Mouse (Mus musculus) induced T-regulatory cell, adult 2 months (primary cell): ENCODE results near the gene Gm35315.
A peak's percentile ranks its signal among the peaks of the same experiment; 100 is the strongest.
"Not testable (repeated sequence)": the region's sequence is repeated elsewhere in the genome, so short reads cannot be mapped to it uniquely, and the experiment has no call there.

ENCODE experiments used
- DNase-seq: peaks from one replicate; pipeline ENCODE4 v3.0.0-alpha.2; 2012; ENCODE audit warnings: low read depth

Gm35315 gene

DNA sequence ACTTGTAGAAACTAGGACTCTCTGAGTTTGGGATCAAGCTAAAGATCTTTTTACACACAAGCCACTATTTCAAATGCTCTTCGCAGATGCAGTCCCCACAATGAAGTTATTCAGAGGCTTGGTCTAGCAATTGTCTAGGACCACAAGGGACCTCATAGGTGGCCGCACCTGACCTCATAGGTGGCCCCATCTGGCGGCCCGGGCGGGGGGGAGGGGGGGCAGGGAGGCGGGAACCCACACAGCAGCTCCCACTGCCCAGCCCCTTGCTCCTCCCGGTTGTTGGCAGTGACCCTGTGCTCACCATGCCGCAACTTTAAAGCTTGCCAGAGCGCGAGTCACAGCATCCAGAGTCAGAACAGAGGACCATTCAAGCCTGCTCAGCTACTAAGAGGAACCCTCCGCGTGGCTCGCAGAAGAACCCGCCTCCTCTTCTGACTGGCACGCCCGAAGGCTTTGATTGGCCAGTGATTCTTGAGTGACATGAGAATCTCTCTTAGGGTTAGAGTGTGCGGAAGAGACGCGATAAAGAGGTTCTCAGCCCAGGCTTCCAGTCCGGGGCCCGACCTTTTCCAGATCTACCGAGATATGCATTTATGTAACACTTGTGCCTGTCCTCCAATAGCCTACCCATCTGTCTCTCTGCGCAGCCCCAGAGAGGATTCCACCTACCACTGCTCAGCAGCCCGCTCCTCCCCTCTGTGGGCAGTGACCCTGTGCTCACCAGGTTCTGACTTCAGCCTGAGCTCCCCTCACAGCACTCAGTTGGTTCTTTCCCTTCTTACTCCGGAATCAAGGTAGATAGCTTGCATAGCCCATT lies at the start of gene Gm35315:
Gm35315 (minus strand) TSS at position 391 of the 817 bp plus-strand sequence.
- DNase-seq = peak; percentile 94

DNA sequence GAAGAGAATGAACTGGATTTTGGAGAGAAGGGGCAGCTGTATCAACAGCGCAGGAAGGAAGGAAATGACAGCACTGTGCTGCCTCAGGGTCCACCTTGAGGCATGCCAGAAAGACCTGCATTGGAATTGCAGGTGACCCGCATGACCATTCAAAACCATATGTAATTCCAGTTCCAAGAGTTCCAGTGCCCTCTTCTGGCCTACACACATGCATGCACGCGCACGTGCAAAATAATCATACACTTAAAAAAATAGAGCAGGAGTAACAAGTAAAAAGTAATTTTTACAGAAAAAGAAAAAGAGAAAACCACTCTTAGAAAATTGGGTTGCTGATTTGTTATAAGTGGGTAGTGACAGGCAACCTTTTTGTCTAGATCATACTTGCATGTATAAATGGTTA lies 48.8 kb upstream of the Gm35315 start:
- peak; percentile 32 for DNase-seq

DNA sequence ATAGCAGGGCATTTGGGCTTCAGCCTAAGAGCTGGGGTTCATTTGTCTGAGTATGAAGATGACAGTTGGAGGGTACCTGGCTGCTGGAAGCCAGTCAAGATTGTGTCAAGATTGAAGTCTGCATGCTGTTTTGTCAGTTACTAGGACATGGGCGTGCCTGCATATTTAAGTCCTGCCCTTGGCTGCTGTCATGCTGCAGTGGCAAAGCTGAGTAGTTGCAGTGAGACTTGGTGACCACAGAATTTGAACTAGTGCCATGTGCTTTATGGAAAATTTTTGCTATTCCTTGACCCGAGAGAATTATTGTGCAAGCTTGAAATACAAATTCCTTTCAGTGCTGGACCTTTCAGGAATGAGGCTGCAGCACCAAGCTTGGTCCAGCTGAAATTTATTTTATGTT lies 48.1 kb upstream of the Gm35315 start:
- DNase-seq = no peak

DNA sequence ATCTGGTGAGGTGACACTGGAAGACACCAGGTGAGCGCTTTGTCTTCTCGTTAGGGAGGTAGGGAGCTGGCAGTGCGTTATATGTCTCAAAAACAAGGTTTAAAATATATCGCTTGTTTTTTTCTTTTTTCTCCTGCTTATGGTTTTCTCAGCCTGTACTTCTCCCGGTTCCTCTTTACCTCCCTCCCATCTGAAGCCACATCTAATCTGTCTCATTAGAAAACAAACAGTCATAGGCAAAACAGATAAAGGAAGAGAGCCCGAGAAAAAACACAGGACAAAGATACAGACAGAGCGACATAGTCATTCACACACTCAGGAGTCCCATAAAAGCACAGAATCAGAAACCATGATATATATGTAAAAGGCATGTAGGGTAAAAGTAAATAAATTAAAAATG lies 46.2 kb upstream of the Gm35315 start:
- no peak for DNase-seq

DNA sequence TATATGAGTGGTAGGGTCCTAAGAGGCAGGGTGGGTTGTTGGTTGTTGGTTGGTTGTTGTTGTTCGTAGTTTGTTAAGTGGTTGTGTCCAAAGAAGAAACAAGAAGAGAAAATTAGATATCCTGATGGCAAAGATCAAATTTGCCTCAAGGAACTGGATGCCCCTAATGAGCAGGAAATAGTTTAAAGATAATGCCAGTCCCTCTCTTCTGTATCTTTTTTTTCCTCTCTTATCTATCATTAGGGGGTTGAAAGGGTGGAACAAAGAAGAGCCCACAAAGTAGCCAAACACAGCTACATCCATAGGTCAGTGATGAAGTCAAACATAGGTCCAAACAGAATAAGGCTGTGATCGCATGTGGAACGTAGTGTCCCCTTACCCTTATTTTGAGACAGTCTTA lies 45.1 kb upstream of the Gm35315 start:
- no peak for DNase-seq

DNA sequence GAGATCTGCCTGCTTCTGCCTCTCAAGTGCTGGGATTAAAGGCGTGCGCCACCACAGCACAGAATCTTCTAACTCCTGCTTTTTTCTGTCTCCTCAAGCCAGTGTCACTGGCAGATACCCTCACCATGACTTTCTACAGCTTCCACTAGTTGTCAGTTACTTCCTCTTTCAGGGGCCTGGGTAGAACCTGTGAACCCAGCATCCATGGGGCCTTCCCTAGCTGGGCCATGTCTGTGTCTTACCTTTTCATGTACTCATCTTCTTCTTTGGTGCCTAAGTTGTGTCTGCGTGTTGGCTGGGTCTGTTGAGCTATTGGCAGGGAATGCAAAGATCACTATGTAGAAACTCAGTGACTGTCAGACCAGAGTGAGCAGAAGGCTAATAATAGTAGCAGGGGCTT lies 43.6 kb upstream of the Gm35315 start:
- DNase-seq = no peak

DNA sequence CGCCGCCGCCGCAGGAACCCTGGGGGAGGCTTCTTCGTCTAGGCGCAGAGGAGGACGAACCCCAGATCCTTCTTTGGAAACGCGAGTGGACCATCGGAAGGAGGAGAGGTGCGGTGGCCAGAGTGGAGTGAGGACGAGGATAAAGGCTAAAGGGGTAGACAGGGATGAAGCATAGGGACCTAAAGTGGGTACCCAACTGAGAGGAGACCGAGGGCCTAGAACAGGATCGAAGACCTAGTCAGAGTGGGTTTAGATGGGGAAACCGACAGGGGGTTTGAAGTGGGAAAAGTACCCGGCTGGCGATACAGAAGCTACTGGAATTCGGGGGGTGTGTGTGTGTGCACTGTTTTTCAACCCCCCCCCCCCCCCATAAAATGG lies 41.9 kb upstream of the Gm35315 start:
- DNase-seq = no peak

DNA sequence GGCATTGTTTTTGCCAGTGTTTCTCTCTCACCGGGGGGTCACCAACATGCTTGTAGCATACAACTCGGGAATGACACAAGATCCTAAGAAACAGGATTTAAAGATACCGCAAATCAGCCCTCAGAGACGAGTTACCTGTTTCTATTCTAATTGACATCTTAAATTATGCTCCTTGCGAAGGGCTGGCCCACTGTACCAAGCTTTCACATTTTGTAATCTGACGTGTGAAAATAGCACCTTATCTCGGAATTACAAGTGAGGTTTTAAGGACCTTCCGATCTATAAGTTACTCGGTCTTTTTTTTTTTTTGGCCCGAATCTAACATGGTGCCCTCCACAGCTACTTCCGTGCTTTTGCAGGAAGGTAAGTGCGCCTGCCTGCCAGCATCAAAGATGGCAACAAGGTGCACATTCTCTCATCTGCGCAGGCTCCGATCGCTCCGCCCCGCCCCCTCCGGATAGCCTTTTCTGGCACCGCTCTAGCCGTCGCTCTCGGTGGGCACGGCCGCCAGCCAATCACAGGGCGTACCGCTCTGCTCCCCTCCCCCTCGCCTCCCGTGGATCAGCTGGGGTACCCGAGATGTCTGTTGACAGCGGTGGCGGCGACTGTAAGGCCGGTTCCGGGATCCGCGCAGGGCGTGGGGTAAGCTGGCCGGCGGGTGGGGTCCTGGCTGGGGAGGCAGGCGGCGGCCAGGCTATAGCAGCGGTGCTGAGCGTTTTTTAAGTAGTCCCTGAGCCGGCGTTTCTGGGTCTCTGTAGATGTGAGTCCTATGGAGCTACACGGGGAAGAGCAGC lies 41.3 kb upstream of the Gm35315 start, which contains the start of gene Chfr:
Chfr (plus strand) TSS at position 550 of the 794 bp plus-strand sequence.
- peak; percentile 99 for DNase-seq

DNA sequence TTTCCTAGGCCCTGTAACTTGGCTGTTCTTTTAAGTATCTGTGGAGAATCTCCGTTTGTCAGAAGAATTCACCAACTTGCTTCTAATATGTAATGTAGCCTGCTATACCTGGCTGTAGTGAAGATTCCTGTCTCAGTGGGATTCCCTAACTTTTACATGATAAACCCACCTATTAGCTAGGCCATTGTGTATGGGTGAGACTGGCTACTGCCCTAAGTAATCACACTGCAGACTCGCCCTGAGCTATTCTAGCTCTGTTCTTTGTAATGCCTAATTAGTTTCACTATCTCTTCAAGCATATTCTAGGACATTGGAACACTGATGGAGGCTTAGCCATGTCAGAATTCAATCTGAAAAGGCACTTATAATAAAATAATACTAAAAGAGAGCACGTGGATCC lies 28.2 kb upstream of the Gm35315 start:
- DNase-seq = not testable (repeated sequence)

DNA sequence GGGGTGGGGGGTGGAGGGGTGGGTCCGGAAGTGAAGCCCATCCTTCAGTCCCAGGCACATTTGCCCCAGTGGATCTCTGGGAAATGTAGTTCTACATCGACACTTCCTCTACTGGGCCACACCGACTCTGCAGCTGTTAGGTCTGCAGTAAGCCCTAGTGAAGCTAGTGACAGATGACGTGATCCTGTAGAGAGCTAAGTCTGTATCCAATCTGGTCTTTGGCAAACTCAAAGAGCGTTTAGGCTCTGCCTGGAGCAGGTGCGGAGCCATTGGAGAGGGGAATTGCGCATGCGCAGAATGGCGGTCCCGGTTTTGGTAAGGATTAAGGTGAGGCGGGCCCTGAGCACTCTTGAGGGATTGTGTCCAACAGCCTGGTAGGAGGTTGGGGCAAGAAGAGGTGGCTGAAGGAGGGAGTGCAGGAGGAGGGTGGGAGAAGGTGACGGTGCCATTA lies 15.8 kb upstream of the Gm35315 start, which contains the start of gene Zfp605:
Zfp605 (plus strand) TSS at position 102 of the 451 bp plus-strand sequence.
- peak; percentile 91 for DNase-seq

DNA sequence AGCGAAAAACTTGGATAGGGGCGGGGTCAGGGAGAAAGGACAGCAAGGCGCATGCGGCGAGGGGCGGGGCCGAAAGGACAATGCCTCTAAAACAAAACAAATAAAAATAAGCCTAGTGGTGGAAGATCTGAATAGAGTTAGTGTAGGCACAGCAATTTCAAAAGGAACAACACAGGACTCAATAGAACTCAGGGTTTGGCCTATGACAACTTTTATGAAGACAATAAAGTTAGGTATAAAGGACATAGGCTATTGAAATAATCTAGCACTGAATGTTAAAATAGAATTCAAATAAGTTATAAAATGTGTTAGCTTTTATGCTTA lies 14.0 kb upstream of the Gm35315 start:
- no peak for DNase-seq

DNA sequence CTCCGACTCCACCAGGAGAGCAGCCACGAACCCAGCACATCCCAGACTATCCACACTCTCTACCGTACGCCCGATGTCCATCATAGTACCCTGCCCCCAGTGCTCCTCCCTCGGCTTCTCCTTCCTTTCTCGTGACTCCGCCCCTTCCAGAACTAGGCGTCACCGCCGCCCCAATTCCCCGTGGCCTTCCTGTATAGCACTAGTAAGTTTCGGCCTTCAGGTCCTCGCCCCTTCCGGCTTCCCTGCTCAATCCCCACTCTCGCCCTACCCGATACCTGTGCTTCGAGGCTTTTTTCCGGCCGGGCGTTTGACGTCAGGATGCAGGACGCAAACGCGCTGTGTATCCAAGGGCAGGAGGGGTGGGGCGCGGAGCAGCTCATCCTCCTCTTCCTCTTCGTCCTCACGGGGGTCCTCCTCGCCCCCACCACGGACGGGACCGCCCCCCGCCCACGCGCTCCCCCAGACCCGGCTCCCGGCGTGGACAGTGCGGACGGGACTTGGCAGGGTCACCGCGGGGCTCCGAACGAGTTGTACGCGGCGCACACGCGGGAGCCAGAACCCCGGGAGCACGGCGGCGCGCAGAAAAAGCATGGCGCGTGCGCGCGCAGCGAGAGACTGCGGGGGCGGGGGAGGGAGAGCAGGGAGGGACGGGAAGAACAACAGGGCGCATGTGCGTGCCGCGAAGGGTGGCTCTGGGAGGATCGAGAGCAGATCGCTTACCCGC lies 13.5 kb upstream of the Gm35315 start, which contains the start of gene Gtpbp6:
Gtpbp6 (minus strand) TSS at position 617 of the 724 bp plus-strand sequence.
- peak; percentile 97 for DNase-seq

DNA sequence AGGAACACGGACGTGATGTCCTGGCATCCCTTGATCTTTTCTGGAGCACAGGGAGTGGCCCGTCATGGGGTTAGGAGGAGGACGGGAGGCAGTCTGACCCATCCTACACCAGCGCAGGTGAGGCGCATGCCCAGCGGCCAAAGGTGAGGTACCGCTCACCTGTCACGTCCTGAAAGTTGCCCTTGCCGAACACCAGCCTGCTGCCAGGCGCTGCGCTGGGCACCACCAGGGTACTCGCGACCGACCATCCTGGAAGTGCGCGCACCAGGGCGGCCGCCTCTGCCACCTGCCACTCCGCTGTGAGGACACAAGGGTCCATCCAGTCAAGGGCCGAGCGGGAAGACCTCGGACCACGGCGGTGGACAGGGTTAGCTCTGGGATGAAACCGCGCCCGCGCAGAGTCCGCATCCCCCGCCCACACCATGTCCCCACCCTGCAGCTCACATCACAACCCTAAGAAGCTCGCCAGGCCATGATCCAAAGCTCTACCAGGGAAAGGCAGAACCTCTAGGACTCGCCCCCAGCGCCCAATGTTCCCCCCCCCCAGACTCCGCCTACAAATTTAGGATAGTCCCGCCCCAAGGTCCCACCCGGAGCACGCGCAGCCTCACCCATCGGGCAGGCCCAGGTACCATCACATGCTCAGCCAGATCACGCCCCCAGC lies 12.8 kb upstream of the Gm35315 start:
- DNase-seq = no peak

DNA sequence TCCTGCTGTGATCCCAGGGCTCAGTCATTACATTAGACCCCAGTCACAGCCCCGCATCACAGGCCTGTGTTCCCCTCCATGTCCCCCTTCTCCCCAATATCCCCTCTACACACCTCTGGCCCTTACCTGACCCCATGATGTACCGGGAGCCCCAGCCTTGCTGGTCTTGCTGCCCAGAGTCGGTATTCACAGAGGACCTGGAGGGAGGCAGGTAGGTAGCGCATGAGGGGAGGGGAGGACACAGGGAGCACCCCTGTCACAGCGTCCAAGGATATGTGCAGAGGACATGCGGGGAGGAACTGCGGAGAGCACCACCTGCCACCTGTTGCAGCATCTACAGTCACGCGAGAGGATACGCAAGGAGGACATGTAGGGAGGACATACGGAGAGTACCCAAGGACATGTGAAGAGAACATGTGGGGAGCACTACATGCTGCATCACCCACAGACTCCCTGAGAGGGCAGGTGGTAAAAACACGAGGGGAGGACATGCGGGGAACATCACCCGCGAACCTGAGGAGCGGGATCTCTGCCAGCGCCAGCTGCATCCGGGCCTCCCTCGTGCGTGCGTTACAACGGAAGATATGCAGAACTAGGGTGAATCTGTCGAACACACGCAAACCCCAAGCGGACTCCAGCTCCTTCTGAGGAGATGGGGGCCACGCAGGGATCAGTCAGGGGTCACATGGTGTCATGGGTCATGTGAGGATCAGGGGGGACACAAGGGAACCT lies 12.1 kb upstream of the Gm35315 start:
- DNase-seq = no peak

DNA sequence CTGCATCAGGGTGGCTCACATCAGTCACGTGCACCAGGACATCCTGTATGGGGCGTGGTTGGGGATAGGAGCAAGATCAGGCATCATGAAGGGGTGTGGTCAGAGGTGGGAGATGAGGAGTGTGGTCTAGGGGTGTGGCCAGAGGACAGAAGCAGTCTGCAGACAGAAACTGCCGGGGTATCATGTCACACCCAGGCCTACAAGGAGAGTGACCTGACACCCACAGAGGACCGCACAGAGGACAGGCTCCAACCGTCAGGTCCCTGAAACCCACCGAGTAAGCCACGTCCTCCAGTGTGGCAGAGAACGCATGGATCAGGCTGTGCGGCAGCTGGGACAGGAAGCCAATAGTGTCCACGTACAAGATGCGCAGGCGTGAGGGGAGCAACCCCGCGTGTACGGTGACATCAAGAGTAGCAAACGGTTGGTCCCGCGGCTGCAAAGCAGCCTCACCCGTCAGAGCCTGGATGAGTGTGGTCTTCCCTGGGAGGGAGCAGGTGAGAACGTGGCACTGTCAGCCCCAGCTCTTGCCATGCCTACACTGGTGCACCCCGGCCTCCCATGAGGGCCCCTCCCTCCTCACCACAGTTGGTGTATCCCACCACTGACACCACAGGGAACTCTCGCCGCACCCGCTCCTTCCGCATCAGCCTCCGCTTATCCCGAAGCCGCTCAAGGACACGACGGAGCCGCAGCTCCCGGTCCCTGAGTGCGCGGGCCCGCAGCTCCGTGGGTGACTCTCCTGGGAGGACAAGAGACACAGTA lies 10.6 kb upstream of the Gm35315 start:
- no peak for DNase-seq

DNA sequence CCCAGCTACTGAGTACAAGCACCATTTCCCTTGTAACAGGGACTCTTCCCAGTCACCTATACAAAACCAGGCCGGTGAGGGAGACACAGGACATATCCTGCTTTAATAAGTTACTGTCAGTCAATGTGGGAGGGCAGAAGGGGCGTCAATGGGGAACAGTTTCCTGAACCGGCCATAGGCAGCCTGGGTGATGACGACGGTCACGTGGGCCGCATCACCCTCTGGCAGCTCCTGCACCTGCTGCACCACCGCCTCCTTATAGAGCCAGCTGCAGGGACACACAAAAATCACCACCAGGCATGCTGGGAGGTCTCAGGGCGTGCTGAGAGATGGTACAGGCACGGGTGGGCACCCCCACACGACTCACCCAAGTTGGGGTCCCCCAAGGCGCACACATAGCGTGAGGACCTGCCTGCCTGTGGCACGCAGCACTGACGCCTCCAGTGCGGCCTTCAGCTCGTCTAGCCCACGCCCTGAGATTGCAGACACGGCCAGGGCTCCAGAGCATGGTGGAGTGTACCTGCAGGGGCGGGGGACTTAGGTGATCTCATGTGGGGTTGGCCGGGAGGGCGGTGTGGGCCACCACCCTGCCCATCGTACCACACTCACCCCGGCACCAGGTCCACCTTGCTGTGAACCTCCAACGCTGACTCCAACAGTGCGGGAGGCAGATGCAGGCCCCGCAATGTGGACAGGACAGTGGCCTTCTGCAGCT lies 9.8 kb upstream of the Gm35315 start:
- DNase-seq = no peak

DNA sequence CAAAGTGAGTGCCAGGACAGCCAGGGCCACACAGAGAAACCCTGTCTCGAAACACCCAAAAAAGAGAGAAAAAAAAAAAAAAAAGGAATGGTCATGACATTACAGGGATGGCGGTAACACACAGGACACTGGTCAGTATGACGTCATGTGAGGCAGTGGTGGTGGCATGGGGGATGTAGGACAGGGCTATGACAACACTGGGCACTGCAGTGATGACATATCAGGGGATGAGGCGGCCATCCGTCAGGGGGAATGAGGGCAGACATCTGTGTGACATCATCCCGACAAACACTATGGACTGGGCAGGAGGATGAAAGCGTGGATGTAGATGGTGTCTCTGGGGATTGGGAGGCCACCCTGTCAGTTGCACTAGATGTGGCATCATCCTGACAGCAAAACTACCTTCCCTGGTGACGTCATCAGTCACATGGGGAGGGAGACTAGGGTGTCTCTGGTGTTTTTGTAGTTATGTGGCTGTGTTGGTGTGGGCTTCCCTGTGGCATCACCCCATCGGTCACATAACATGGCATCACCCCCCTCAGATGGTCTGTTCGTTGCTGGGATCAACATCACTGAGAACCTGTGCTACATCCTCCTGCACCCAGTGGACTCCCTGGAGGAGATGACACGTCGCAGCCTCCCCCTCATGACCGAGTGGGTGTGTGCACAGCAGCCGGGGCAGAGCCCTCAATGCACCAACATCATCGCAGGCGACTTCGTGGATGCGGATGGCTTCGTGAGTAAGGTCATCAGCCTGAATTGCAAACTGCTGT lies 8.8 kb upstream of the Gm35315 start:
- DNase-seq = peak; percentile 16

DNA sequence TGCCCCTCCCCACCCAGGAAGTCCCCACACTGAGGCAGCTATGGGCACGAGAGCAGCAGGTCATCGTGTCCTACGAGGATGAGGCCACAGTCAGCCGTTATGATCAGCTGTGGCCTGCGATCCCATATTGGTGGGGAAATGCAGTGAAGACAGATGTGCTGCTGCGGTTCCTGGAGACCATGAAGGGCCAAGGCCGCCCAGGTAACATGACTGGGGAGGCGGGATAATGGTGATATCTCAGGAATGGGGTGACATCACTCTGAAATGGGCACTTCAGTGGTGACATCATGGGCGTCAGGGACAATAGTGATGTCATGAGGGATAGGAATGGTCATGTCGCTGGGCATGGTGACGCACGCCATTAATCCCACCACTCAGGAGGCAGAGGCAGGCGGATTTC lies 8.2 kb upstream of the Gm35315 start:
- no peak for DNase-seq
